Comparison of ENCODE assay signal across 19 mouse cellular contexts in the genomic region with DNA sequence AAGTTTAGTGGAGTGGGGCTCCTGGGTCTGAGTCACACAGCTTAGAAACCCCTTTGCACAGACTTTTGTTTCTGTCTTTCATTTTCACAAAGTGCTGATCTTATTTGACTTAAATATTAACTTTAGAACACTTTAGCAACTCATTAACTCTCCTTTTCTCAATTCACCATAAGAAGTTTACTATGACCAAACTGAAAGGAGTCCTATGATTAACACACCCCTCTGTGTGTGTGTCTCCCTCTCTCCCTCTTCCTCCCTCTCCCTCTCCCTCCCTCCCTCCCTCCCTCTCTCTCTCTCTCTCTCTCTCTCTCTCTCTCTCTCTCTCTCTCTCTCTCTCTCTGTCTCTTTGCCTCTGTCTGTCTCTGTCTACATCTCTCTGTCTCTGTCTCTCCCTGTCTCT.
DNase-seq lines count a peak whose midpoint lies in the region; ATAC-seq and TF ChIP-seq lines count a peak whose summit lies in the region.
"Had no signal": no experiment of that assay in that cellular context is flagged by ENCODE, and none has a peak within 500 bp of the region (broad histone marks: within the 10 kb centered on the region; RNA-seq: fewer than 3 reads in every experiment).

No protein-coding gene starts in this region.

- no peak for TF ChIP-seq CTCF in kidney, adult 2 months (conservative IDR thresholded peaks at IDR 0.05; ENCODE audit: insufficient read depth, insufficient read length, low read depth, low read length)
- TF ChIP-seq CTCF in lung, adult 2 months (IDR thresholded peaks at IDR 0.05; ENCODE audit: insufficient read depth, low read length): no peak
- TF ChIP-seq CTCF in stomach, postnatal 0 days (IDR thresholded peaks at IDR 0.05; ENCODE audit: low read depth): no peak

- no peaks in the 10 kb centered on the region for H3K27me3 ChIP-seq in kidney, adult 2 months (replicated peaks; ENCODE audit: control insufficient read depth, insufficient read depth, low read length)
- H3K27me3 ChIP-seq in lung, embryonic 15.5 days: no peaks in the 10 kb centered on the region
- H3K27me3 ChIP-seq in intestine, embryonic 16.5 days (replicated peaks; ENCODE audit: control insufficient read depth, insufficient read depth, low read length): no peaks in the 10 kb centered on the region
- H3K27me3 ChIP-seq in stomach, postnatal 0 days (ENCODE audit: control insufficient read depth, insufficient read depth, low read length): no peaks in the 10 kb centered on the region
- H3K27me3 ChIP-seq in heart, embryonic 10.5 days (ENCODE audit: insufficient read depth, poor library complexity, severe bottlenecking): no peaks in the 10 kb centered on the region
- H3K27me3 ChIP-seq: embryonic facial prominence, embryonic 13.5 days; forebrain, embryonic 12.5 days; heart, embryonic 13.5 days had no signal

- no peak overlapping the region for H3K27ac ChIP-seq in kidney, adult 2 months (ENCODE audit: insufficient read depth, low read depth, low read length)
- no peak overlapping the region for H3K27ac ChIP-seq in lung, embryonic 15.5 days
- H3K27ac ChIP-seq in intestine, embryonic 16.5 days (ENCODE audit: low read length): no peak overlapping the region
- no peak overlapping the region for H3K27ac ChIP-seq in stomach, postnatal 0 days (replicated peaks)
- no peak overlapping the region for H3K27ac ChIP-seq in heart, embryonic 10.5 days
- H3K27ac ChIP-seq: embryonic facial prominence, embryonic 13.5 days; forebrain, embryonic 12.5 days; heart, adult 2 months; heart, embryonic 13.5 days had no signal

- 0 out of 2 replicates have a peak, but pooled peaks have one; percentile 29 for ATAC-seq in lung, embryonic 15.5 days (ENCODE audit: borderline replicate concordance, extremely low read depth, low FRiP score, low TSS enrichment)
- ATAC-seq in intestine, embryonic 16.5 days: peak; percentile 40; the same call in 1 of the 2 replicates
- ATAC-seq in stomach, postnatal 0 days (ENCODE audit: low FRiP score, low TSS enrichment): peak; percentile 60; the same call in 1 of the 2 replicates
- ATAC-seq: activated CD4-positive, CD25-positive, alpha-beta regulatory T cell, adult 4 months; forebrain, embryonic 16.5 days had no signal

- TF ChIP-seq POLR2A in kidney, adult 2 months (IDR thresholded peaks at IDR 0.05; ENCODE audit: low read depth, low read length): no peak
- no peak for TF ChIP-seq POLR2A in lung, adult 2 months (IDR thresholded peaks at IDR 0.05; ENCODE audit: borderline replicate concordance, extremely low read depth, low read depth, low read length)

- no peaks in the 10 kb centered on the region for H3K9me3 ChIP-seq in lung, embryonic 15.5 days
- no peaks in the 10 kb centered on the region for H3K9me3 ChIP-seq in intestine, embryonic 16.5 days (ENCODE audit: control insufficient read depth, low read length)
- no peaks in the 10 kb centered on the region for H3K9me3 ChIP-seq in stomach, postnatal 0 days (ENCODE audit: control insufficient read depth, low read length)
- H3K9me3 ChIP-seq in heart, embryonic 10.5 days: no peaks in the 10 kb centered on the region
- H3K9me3 ChIP-seq: forebrain, embryonic 12.5 days; heart, embryonic 13.5 days had no signal

- H3K4me2 ChIP-seq in lung, embryonic 15.5 days: no peak overlapping the region
- no peak overlapping the region for H3K4me2 ChIP-seq in intestine, embryonic 16.5 days (ENCODE audit: low read depth, low read length)
- no peak overlapping the region for H3K4me2 ChIP-seq in stomach, postnatal 0 days (replicated peaks; ENCODE audit: low read depth)
- H3K4me2 ChIP-seq: embryonic facial prominence, embryonic 13.5 days; forebrain, embryonic 12.5 days; heart, embryonic 13.5 days had no signal

- H3K4me1 ChIP-seq in kidney, adult 2 months (ENCODE audit: control insufficient read depth, insufficient read depth, low read length): no peaks in the 10 kb centered on the region
- H3K4me1 ChIP-seq in lung, embryonic 15.5 days: no peaks in the 10 kb centered on the region
- H3K4me1 ChIP-seq in lung, adult 2 months (ENCODE audit: control insufficient read depth, insufficient read depth, low read length): no peaks in the 10 kb centered on the region
- no peaks in the 10 kb centered on the region for H3K4me1 ChIP-seq in intestine, embryonic 16.5 days (ENCODE audit: control insufficient read depth, insufficient read depth, low read length)
- H3K4me1 ChIP-seq in stomach, postnatal 0 days (replicated peaks; ENCODE audit: control insufficient read depth, insufficient read depth): no peaks in the 10 kb centered on the region
- no peaks in the 10 kb centered on the region for H3K4me1 ChIP-seq in heart, embryonic 10.5 days
- H3K4me1 ChIP-seq: embryonic facial prominence, embryonic 13.5 days; forebrain, embryonic 12.5 days; heart, embryonic 13.5 days had no signal

- no peak for TF ChIP-seq EP300 in stomach, postnatal 0 days (optimal IDR thresholded peaks at IDR 0.05)

- H3K9ac ChIP-seq in lung, embryonic 15.5 days: no peak overlapping the region
- H3K9ac ChIP-seq in intestine, embryonic 16.5 days (ENCODE audit: low read depth, low read length): no peak overlapping the region
- H3K9ac ChIP-seq in stomach, postnatal 0 days (ENCODE audit: low read length): no peak overlapping the region
- H3K9ac ChIP-seq: embryonic facial prominence, embryonic 13.5 days; forebrain, embryonic 12.5 days; heart, embryonic 13.5 days had no signal

- no peak overlapping the region for H3K4me3 ChIP-seq in kidney, adult 2 months (ENCODE audit: insufficient read depth, low read depth, low read length)
- H3K4me3 ChIP-seq in lung, embryonic 15.5 days: no peak overlapping the region
- H3K4me3 ChIP-seq in lung, adult 2 months (replicated peaks; ENCODE audit: extremely low read depth, low read depth, low read length): no peak overlapping the region
- H3K4me3 ChIP-seq in intestine, embryonic 16.5 days (ENCODE audit: low read length): no peak overlapping the region
- H3K4me3 ChIP-seq in stomach, postnatal 0 days (ENCODE audit: low read depth, low read length): no peak overlapping the region
- no peak overlapping the region for H3K4me3 ChIP-seq in heart, embryonic 10.5 days
- H3K4me3 ChIP-seq: embryonic facial prominence, embryonic 13.5 days; forebrain, embryonic 12.5 days; heart, adult 2 months; heart, embryonic 13.5 days had no signal

- no peaks in the 10 kb centered on the region for H3K36me3 ChIP-seq in kidney, adult 2 months (ENCODE audit: control insufficient read depth, insufficient read depth, low read length)
- no peaks in the 10 kb centered on the region for H3K36me3 ChIP-seq in lung, embryonic 15.5 days
- no peaks in the 10 kb centered on the region for H3K36me3 ChIP-seq in intestine, embryonic 16.5 days (ENCODE audit: control insufficient read depth, insufficient read depth, low read length)
- no peaks in the 10 kb centered on the region for H3K36me3 ChIP-seq in stomach, postnatal 0 days (ENCODE audit: control insufficient read depth, insufficient read depth, low read length)
- H3K36me3 ChIP-seq in heart, embryonic 10.5 days: no peaks in the 10 kb centered on the region
- H3K36me3 ChIP-seq: embryonic facial prominence, embryonic 13.5 days; forebrain, embryonic 12.5 days; heart, embryonic 13.5 days had no signal

- peak; percentile 4 for DNase-seq in kidney, adult 2 months
- no peak for DNase-seq in kidney, postnatal 36 days
- no peak for DNase-seq in lung, adult 2 months
- no peak for DNase-seq in stomach, postnatal 0 days (ENCODE audit: low spot score)
- DNase-seq in heart, embryonic 10.5 days (ENCODE audit: low spot score): no peak
- DNase-seq: adrenal gland, postnatal 14 days; cerebellum, adult 11-12 months; cerebellum, adult 9-11 months; cerebellum, postnatal 36 days; gastrocnemius, postnatal 14 days; heart, adult 2 months; heart, postnatal 36 days had no signal
